Mouse (Mus musculus): ENCODE data around the gene Ccr5.
"Not testable (repeated sequence)": the region's sequence is repeated elsewhere in the genome, so short reads cannot be mapped to it uniquely, and the experiment has no call there.

GRCm38 (mm10) chr9:124134919-124135318 is 13.6 kb downstream of the Ccr5 start:
- not testable (repeated sequence) for TF ChIP-seq POLR2A (IDR thresholded peaks at IDR 0.05; ENCODE audit: insufficient read depth, low read length); CTCF (IDR thresholded peaks at IDR 0.05; ENCODE audit: low read depth, low read length); EP300 (IDR thresholded peaks at IDR 0.05; ENCODE audit: insufficient read depth, low read depth, low read length)
